15 mouse cellular contexts compared by ENCODE assay signal in the genomic region with DNA sequence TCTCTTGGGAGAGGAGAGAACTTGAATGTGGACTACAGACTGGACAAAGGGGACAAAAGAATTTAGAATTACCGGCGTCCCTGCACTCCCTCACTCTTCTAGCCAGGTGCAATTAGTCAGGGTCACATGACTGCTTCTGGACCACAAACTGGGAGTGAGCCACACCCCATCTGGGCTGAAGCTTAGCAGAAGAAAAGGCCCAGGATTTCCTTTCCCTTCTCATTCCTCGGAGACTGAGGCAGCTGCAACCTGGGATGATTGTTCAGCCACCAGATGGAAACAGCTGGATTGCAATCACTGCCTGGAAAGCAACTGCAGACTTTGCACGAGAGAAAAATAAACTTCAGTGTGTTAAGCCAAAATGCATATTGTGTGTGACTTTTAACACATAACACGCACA. TPM values are rescaled to one million over a fixed set of nuclear protein-coding genes. Genes with fewer than 3 reads are reported as not detected.
A peak's percentile ranks its signal among the peaks of the same experiment; 100 is the strongest.
DNase-seq lines count a peak whose midpoint lies in the region; ATAC-seq and TF ChIP-seq lines count a peak whose summit lies in the region.
"Had no signal": no experiment of that assay in that cellular context is flagged by ENCODE, and none has a peak within 500 bp of the region (broad histone marks: within the 10 kb centered on the region; RNA-seq: fewer than 3 reads in every experiment).

No protein-coding gene starts in this region.

- no peaks in the 10 kb centered on the region for H3K36me3 ChIP-seq in heart, embryonic 12.5 days
- no peaks in the 10 kb centered on the region for H3K36me3 ChIP-seq in limb, embryonic 11.5 days (ENCODE audit: control insufficient read depth, insufficient read depth, low read length)
- H3K36me3 ChIP-seq in limb, embryonic 10.5 days: no peaks in the 10 kb centered on the region
- H3K36me3 ChIP-seq in limb, embryonic 14.5 days (ENCODE audit: control insufficient read depth, insufficient read depth, low read length): no peaks in the 10 kb centered on the region
- no peaks in the 10 kb centered on the region for H3K36me3 ChIP-seq in liver, embryonic 11.5 days (ENCODE audit: control insufficient read depth, insufficient read depth, low read length)
- H3K36me3 ChIP-seq: G1E; liver, embryonic 13.5 days had no signal

- WGBS in heart, embryonic 12.5 days: 61% methylated on average over 5 of the region's 5 CpGs
- 47% methylated on average over 5 of the region's 5 CpGs for WGBS in limb, embryonic 11.5 days
- WGBS in limb, embryonic 10.5 days: 64% methylated on average over 5 of the region's 5 CpGs
- 22% methylated on average over 5 of the region's 5 CpGs for WGBS in limb, embryonic 14.5 days
- 57% methylated on average over 5 of the region's 5 CpGs for WGBS in liver, embryonic 11.5 days

- 0 out of 2 replicates have a peak, but pooled peaks cover 3% of the 10 kb centered on the region for H3K4me1 ChIP-seq in heart, embryonic 12.5 days (replicated peaks)
- no peaks in the 10 kb centered on the region for H3K4me1 ChIP-seq in limb, embryonic 11.5 days (ENCODE audit: control insufficient read depth, insufficient read depth, low read length)
- peaks cover 22% of the 10 kb centered on the region for H3K4me1 ChIP-seq in limb, embryonic 10.5 days
- H3K4me1 ChIP-seq in limb, embryonic 14.5 days (ENCODE audit: control insufficient read depth, insufficient read depth, low read length): peaks cover 8% of the 10 kb centered on the region
- no peaks in the 10 kb centered on the region for H3K4me1 ChIP-seq in liver, embryonic 11.5 days (replicated peaks; ENCODE audit: control insufficient read depth, insufficient read depth, low read length)
- H3K4me1 ChIP-seq: liver, embryonic 13.5 days had no signal

- no peak overlapping the region for H3K4me2 ChIP-seq in heart, embryonic 12.5 days
- no peak overlapping the region for H3K4me2 ChIP-seq in limb, embryonic 11.5 days (ENCODE audit: low read depth, severe bottlenecking)
- H3K4me2 ChIP-seq in limb, embryonic 14.5 days (replicated peaks; ENCODE audit: low read depth, low read length, severe bottlenecking): no peak overlapping the region
- no peak overlapping the region for H3K4me2 ChIP-seq in liver, embryonic 11.5 days
- H3K4me2 ChIP-seq: liver, embryonic 13.5 days had no signal

- no peaks in the 10 kb centered on the region for H3K9me3 ChIP-seq in heart, embryonic 12.5 days (replicated peaks)
- H3K9me3 ChIP-seq in limb, embryonic 11.5 days (ENCODE audit: control insufficient read depth, low read length): no peaks in the 10 kb centered on the region
- no peaks in the 10 kb centered on the region for H3K9me3 ChIP-seq in limb, embryonic 10.5 days (replicated peaks)
- no peaks in the 10 kb centered on the region for H3K9me3 ChIP-seq in limb, embryonic 14.5 days (ENCODE audit: control insufficient read depth, low read length)
- no peaks in the 10 kb centered on the region for H3K9me3 ChIP-seq in liver, embryonic 11.5 days (ENCODE audit: control insufficient read depth, low read length)
- H3K9me3 ChIP-seq: liver, embryonic 13.5 days had no signal

- no peak overlapping the region for H3K27ac ChIP-seq in heart, embryonic 12.5 days (ENCODE audit: poor library complexity, severe bottlenecking)
- no peak overlapping the region for H3K27ac ChIP-seq in limb, embryonic 11.5 days (replicated peaks; ENCODE audit: low read depth, low read length)
- no peak overlapping the region for H3K27ac ChIP-seq in limb, embryonic 10.5 days
- no peak overlapping the region for H3K27ac ChIP-seq in limb, embryonic 14.5 days (replicated peaks; ENCODE audit: low read depth, low read length)
- H3K27ac ChIP-seq in liver, embryonic 11.5 days (ENCODE audit: low read depth, low read length): no peak overlapping the region
- H3K27ac ChIP-seq: liver, embryonic 13.5 days had no signal

- H3K9ac ChIP-seq in heart, embryonic 12.5 days: no peak overlapping the region
- no peak overlapping the region for H3K9ac ChIP-seq in limb, embryonic 11.5 days (ENCODE audit: low read length)
- H3K9ac ChIP-seq in limb, embryonic 14.5 days (ENCODE audit: low read depth, low read length, severe bottlenecking): no peak overlapping the region
- no peak overlapping the region for H3K9ac ChIP-seq in liver, embryonic 11.5 days (ENCODE audit: low read depth, low read length)
- H3K9ac ChIP-seq: liver, embryonic 13.5 days had no signal

- no peaks in the 10 kb centered on the region for H3K27me3 ChIP-seq in heart, embryonic 12.5 days (replicated peaks)
- no peaks in the 10 kb centered on the region for H3K27me3 ChIP-seq in limb, embryonic 11.5 days (ENCODE audit: control insufficient read depth, insufficient read depth, low read length)
- 0 out of 2 replicates have a peak, but pooled peaks cover 4% of the 10 kb centered on the region for H3K27me3 ChIP-seq in limb, embryonic 10.5 days (ENCODE audit: low read depth, poor library complexity, severe bottlenecking)
- no peaks in the 10 kb centered on the region for H3K27me3 ChIP-seq in limb, embryonic 14.5 days (ENCODE audit: control insufficient read depth, insufficient read depth, low read length)
- no peaks in the 10 kb centered on the region for H3K27me3 ChIP-seq in liver, embryonic 11.5 days (replicated peaks; ENCODE audit: control insufficient read depth, insufficient read depth, low read length)
- H3K27me3 ChIP-seq: liver, embryonic 13.5 days had no signal

- no peak overlapping the region for H3K4me3 ChIP-seq in heart, embryonic 12.5 days
- no peak overlapping the region for H3K4me3 ChIP-seq in limb, embryonic 11.5 days (ENCODE audit: low read depth, low read length)
- no peak overlapping the region for H3K4me3 ChIP-seq in limb, embryonic 10.5 days
- no peak overlapping the region for H3K4me3 ChIP-seq in limb, embryonic 14.5 days (replicated peaks; ENCODE audit: low read length)
- H3K4me3 ChIP-seq in liver, embryonic 11.5 days (ENCODE audit: low read depth, low read length): no peak overlapping the region
- H3K4me3 ChIP-seq: liver, embryonic 13.5 days had no signal

- no peak for TF ChIP-seq POLR2A in limb, embryonic 14.5 days (IDR thresholded peaks at IDR 0.05; ENCODE audit: borderline replicate concordance, extremely low read depth, insufficient read depth, insufficient read length)

- DNase-seq in heart, adult 18-20 months: peak; percentile 33 to 66
- peak; percentile 41 for DNase-seq in limb, embryonic 11.5 days (ENCODE audit: low spot score)
- no peak for DNase-seq in limb, embryonic 10.5 days (ENCODE audit: low spot score)
- DNase-seq in ZHBTc4 (ENCODE audit: low read depth, low spot score): peak; percentile 38
- peak; percentile 62 for DNase-seq in limb, embryonic 14.5 days (ENCODE audit: low spot score)
- no peak for DNase-seq in liver, embryonic 11.5 days (ENCODE audit: low spot score)
- DNase-seq in thymus, postnatal 25 days: no peak
- DNase-seq: cerebellum, adult 11-12 months; gastrocnemius, postnatal 10 days; liver, embryonic 13.5 days had no signal

- no peak for ATAC-seq in heart, embryonic 12.5 days (ENCODE audit: insufficient number of reproducible peaks, low FRiP score)
- no peak; the same call in 1 of the 2 replicates for ATAC-seq in limb, embryonic 11.5 days (ENCODE audit: insufficient number of reproducible peaks, low FRiP score, low TSS enrichment, low read depth)
- peak; percentile 65; the same call in 1 of the 2 replicates for ATAC-seq in limb, embryonic 14.5 days (ENCODE audit: low FRiP score, low read depth)
- ATAC-seq in liver, embryonic 11.5 days (replicated peaks; ENCODE audit: low FRiP score): no peak
- ATAC-seq: forebrain, embryonic 14.5 days had no signal

RNA-seq across cellular contexts. Expression of a gene that starts 35.0 kb away (rescaled TPM):
- 10 to 100 TPM; 12.6 to 13.3 TPM for total RNA-seq in heart, adult 18-20 months (2021)
- polyA plus RNA-seq in heart, embryonic 12.5 days (2016; fragmentation: Nextera tagmentation; extraction: Ambion mirVana): 17.4 and 18.4 TPM in 2 replicates
- 30.6 and 40.7 TPM in 2 replicates for polyA plus RNA-seq in limb, embryonic 11.5 days (2014; fragmentation: Nextera tagmentation; extraction: Ambion mirVana)
- polyA plus RNA-seq in limb, embryonic 10.5 days (2016; fragmentation: Nextera tagmentation; extraction: Ambion mirVana): 20.2 and 21.9 TPM in 2 replicates
- polyA plus RNA-seq in limb, embryonic 14.5 days (2012; rRNA removed): 32.9 and 41.2 TPM in 2 replicates
- 33.0 and 36.8 TPM in 2 replicates for polyA plus RNA-seq in limb, embryonic 14.5 days (2014; fragmentation: Nextera tagmentation; extraction: Ambion mirVana)
- polyA plus RNA-seq in liver, embryonic 11.5 days (2014; fragmentation: Nextera tagmentation; extraction: Ambion mirVana): 6.4 and 6.8 TPM in 2 replicates
- total RNA-seq: common myeloid progenitor, adult 5-6 weeks; megakaryocyte progenitor cell, adult 5-6 weeks had no signal
- polyA plus RNA-seq: G1E had no signal

Comparison
In these comparisons a context has a peak if more than half of its experiments do, and no peak if none do; other contexts are left out.
1. DNase-seq: peak in heart, adult 18-20 months (2 of 2), limb, embryonic 11.5 days (single experiment), ZHBTc4 (single experiment) and limb, embryonic 14.5 days (single experiment); none in limb, embryonic 10.5 days (single experiment), liver, embryonic 11.5 days (single experiment) and thymus, postnatal 25 days (single experiment).